Mouse (Mus musculus) forebrain, embryonic 14.5 days (tissue): ENCODE measurements around the gene Npr2. TPM values are rescaled to one million over a fixed set of nuclear protein-coding genes. Genes with fewer than 3 reads are reported as not detected.

Experiments
- ATAC-seq: fragments of 200-750 bp; cut with Nextera tagmentation; 2 replicates; pipeline ENCODE4 v1.8.0; 2017; ENCODE audit warnings: mild to moderate bottlenecking, moderate library complexity
- DNase-seq: peaks from one replicate; pipeline ENCODE4 v3.0.0-alpha.2; 2015; ENCODE audit warnings: low spot score
- H3K27ac ChIP-seq: fragments of 300-500 bp; sonication (generic); 2 replicates; pipeline ENCODE4 v1.5.1; 2014; ENCODE audit warnings: low read depth, mild to moderate bottlenecking, control low read depth, low read length, moderate library complexity
- H3K27me3 ChIP-seq: fragments of 300-500 bp; sonication (generic); replicated peaks from 2 replicates; pipeline ENCODE4 v1.6.1; 2014; ENCODE audit warnings: low read length, control low read depth, mixed read lengths; ENCODE audit not compliant: control insufficient read depth, insufficient read depth
- H3K36me3 ChIP-seq: fragments of 300-500 bp; sonication (generic); 2 replicates; pipeline ENCODE4 v1.6.1; 2014; ENCODE audit warnings: low read length, control low read depth; ENCODE audit not compliant: control insufficient read depth, insufficient read depth
- H3K4me1 ChIP-seq: fragments of 300-500 bp; sonication (generic); 2 replicates; pipeline ENCODE4 v1.6.1; 2014; ENCODE audit warnings: antibody characterized with exemption, low read length, control low read depth; ENCODE audit not compliant: control insufficient read depth, insufficient read depth
- H3K4me2 ChIP-seq: fragments of 300-500 bp; sonication (generic); 2 replicates; pipeline ENCODE4 v1.6.1; 2014; ENCODE audit warnings: mild to moderate bottlenecking, control low read depth, low read length
- H3K4me3 ChIP-seq: fragments of 300-500 bp; sonication (generic); 2 replicates; pipeline ENCODE4 v1.5.1; 2014; ENCODE audit warnings: low read depth, low read length, control low read depth
- H3K9ac ChIP-seq: fragments of 300-500 bp; sonication (generic); 2 replicates; pipeline ENCODE4 v1.6.1; 2014; ENCODE audit warnings: mild to moderate bottlenecking, low read length, control low read depth, moderate library complexity
- H3K9me3 ChIP-seq: fragments of 300-500 bp; sonication (generic); replicated peaks from 2 replicates; pipeline ENCODE4 v1.6.1; 2016; ENCODE audit warnings: low read length, control low read depth, mixed read lengths; ENCODE audit not compliant: control insufficient read depth
- WGBS: fragments of 180-500 bp; shearing (Covaris S2); extraction: QIAGEN DNeasy Blood & Tissue Kit; methylation state at CpG from one replicate; pipeline ENCODE4 v1.1.7; 2014; 5-methylcytosine and 5-hydroxymethylcytosine counted together
- polyA plus RNA-seq: library from polyadenylated mRNA; unstranded; fragments of >200 nt; fragmentation: Nextera tagmentation; extraction: Ambion mirVana; gene quantifications from 2 replicates; pipeline ENCODE4 v1.2.1, GENCODE M21; 2014

The Npr2 gene
- polyA plus RNA-seq, 1 experiment from 2014 or later: 11.2 TPM

DNA sequence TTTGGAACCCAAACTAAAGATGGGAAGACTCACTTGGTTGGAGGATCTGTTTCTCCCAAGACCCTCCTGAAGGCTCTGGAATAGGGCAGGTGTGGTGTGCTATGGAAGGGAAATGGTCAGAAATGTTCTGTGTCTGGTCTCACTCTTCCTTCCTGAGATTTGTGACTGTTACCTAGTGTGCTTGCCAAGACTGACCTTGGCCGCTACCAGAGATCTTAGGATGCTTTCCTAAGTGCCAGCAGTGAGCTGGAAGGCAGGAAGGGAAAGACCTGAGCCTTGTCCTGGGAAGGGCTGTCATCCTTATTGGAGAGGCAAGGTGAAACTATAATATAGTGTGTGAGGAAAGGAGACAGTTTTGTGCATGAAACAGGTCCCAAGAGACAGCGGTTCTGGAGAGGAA, 2.0 kb downstream of the Npr2 start:
- no peak for ATAC-seq
- Histone ChIP-seq H3K4me2 (no peak overlapping the region), H3K9me3 (no peaks in the 10 kb centered on the region), H3K9ac (no peak overlapping the region), H3K4me3 (no peak overlapping the region), H3K27ac (no peak overlapping the region), H3K27me3 (no peaks in the 10 kb centered on the region), H3K4me1 (peaks cover 14% of the 10 kb centered on the region), H3K36me3 (no peaks in the 10 kb centered on the region)
- no peak for DNase-seq
- 95% methylated on average over 2 of the region's 2 CpGs for WGBS

DNA sequence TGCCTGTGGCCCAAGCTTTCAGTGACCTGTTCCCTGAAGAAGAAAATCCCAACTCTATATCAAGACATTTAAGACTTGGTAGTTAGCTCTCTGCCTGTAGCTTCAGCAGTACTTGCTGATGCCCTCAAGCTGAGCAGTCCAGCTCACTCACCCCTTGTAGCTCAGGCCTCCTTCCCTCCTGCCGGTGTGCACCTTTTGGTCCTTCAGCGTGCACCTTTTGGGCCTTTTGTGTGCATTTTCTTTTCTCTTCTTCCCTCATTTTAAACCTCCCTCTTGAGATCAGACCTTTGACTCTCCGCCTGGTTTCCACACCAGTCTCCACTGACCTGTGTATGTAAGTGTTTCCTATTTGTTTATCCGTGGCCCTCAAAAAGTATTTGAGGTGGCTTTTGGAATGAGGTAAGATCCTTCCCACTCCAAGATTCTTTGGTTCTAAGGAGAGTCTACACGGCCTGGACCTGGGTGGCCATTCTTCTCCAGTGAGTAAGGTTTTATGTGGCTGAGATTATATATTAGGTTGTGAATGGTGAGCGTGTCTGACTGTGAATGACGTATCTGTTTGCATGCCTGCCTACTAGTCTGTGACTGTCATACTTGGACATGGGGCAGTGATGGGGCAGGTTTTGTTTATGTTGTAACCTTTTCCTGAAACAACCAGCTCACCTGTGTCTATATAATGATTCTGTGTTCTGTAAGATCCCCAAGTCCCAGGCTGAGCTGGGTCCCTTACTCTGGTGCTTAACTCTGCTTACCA, 3.1 kb downstream of the Npr2 start:
- H3K36me3 ChIP-seq: no peaks in the 10 kb centered on the region
- peaks cover 14% of the 10 kb centered on the region for H3K4me1 ChIP-seq
- H3K9me3 ChIP-seq: no peaks in the 10 kb centered on the region
- H3K27ac ChIP-seq: no peak overlapping the region
- no peak overlapping the region for H3K4me2 ChIP-seq
- H3K4me3 ChIP-seq: no peak overlapping the region
- WGBS: 85% methylated on average over 7 of the region's 7 CpGs
- H3K27me3 ChIP-seq: no peaks in the 10 kb centered on the region
- ATAC-seq (no peak), DNase-seq (no peak)
- H3K9ac ChIP-seq: no peak overlapping the region

DNA sequence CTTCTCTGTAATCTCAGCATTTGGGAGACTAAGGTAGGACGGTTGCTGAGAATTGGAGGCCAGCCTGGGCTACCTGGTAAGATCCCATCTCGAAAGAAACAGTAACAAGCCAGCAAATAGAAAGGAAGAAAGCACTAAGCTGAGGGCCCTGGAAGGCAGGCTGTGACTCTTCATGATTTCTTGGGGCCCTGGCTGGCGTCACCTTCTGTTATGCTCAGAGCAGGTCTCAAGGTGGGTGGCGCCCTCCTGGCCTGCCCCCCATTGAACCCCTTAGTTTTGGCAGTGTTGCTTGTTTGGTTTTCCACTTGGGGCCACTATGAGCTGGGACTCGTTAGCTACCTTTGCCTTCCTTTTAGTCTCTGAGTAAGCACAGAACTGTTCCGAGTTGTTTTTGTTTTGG, 5.0 kb downstream of the Npr2 start:
- Histone ChIP-seq H3K9me3 (no peaks in the 10 kb centered on the region), H3K4me2 (no peak overlapping the region), H3K27me3 (no peaks in the 10 kb centered on the region), H3K4me3 (no peak overlapping the region), H3K9ac (no peak overlapping the region), H3K27ac (no peak overlapping the region), H3K36me3 (no peaks in the 10 kb centered on the region), H3K4me1 (peaks cover 12% of the 10 kb centered on the region)
- no peak for DNase-seq
- 62% methylated on average over 6 of the region's 6 CpGs for WGBS
- ATAC-seq: no peak

DNA sequence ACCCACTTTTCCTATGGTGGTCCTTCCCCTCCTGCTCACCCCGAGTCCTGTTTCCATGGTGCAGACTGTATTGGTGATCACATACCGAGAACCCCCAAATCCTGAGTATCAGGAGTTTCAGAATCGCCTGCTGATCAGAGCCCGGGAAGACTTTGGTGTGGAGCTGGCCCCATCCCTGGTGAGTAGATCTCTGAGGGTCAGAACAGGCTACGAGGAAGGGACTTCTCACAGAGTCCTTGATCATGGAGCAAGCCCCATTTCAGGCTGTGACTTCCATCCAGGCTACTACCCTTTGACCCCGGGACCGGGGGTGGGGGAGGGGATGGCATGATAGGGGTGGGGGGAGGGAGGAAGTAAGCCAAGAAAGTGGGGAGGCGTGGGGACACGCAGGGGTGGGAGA, 8.3 kb downstream of the Npr2 start:
- no peak overlapping the region for H3K4me2 ChIP-seq
- no peak overlapping the region for H3K4me3 ChIP-seq
- H3K9ac ChIP-seq: no peak overlapping the region
- WGBS: 79% methylated on average over 9 of the region's 9 CpGs
- H3K4me1 ChIP-seq: no peaks in the 10 kb centered on the region
- no peak for DNase-seq
- no peaks in the 10 kb centered on the region for H3K9me3 ChIP-seq
- no peak for ATAC-seq
- no peaks in the 10 kb centered on the region for H3K27me3 ChIP-seq
- 0 out of 2 replicates have a peak, but pooled peaks cover 7% of the 10 kb centered on the region for H3K36me3 ChIP-seq
- H3K27ac ChIP-seq: no peak overlapping the region

DNA sequence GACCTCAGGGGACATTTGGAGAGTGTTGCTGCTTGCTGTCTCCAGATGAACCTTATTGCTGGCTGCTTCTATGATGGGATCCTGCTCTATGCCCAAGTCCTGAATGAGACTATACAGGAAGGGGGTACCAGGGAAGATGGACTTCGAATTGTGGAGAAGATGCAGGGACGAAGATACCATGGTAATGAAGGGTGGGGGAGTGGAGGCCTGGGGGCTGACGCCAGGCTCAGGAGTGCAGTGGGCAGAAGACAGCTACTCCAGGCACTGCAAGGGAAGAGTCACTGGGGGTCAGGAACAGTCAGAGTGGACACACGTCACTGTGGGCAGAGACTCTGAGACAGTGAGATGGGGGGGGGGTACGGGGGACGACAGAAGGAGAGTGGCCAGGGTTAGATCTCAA, 8.8 kb downstream of the Npr2 start:
- Histone ChIP-seq H3K4me1 (no peaks in the 10 kb centered on the region), H3K4me3 (no peak overlapping the region), H3K9ac (no peak overlapping the region), H3K9me3 (no peaks in the 10 kb centered on the region), H3K36me3 (0 out of 2 replicates have a peak, but pooled peaks cover 7% of the 10 kb centered on the region), H3K27me3 (no peaks in the 10 kb centered on the region), H3K27ac (no peak overlapping the region), H3K4me2 (no peak overlapping the region)
- DNase-seq (no peak), ATAC-seq (no peak)
- 82% methylated on average over 6 of the region's 6 CpGs for WGBS

DNA sequence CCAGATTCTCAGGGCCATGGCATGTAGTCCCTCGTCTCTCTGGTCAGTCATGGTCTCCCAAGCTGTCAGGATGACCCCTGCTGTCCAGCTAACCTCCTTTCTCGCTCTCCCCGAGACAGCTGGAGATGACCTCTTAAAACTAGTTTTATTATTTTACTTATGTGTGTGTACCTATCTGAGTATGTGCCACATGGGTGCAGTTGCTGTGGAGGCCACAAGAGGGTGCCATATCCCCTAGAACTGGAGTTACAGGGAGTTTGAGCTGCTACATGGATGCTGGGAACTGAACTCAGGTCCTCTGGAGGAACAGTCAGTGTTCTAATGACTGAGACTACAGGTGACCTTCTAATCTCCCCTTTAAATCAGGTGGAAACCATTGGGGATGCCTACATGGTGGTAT, 18.0 kb downstream of the Npr2 start:
- Histone ChIP-seq H3K9ac (no peak overlapping the region), H3K4me2 (no peak overlapping the region), H3K9me3 (0 out of 2 replicates have a peak, but pooled peaks cover 3% of the 10 kb centered on the region), H3K4me1 (0 out of 2 replicates have a peak, but pooled peaks cover 2% of the 10 kb centered on the region), H3K27me3 (no peaks in the 10 kb centered on the region), H3K36me3 (peaks cover 5% of the 10 kb centered on the region; the same call in 1 of the 2 replicates), H3K4me3 (no peak overlapping the region), H3K27ac (no peak overlapping the region)
- WGBS: 89% methylated on average over 3 of the region's 3 CpGs
- DNase-seq (no peak), ATAC-seq (no peak)

DNA sequence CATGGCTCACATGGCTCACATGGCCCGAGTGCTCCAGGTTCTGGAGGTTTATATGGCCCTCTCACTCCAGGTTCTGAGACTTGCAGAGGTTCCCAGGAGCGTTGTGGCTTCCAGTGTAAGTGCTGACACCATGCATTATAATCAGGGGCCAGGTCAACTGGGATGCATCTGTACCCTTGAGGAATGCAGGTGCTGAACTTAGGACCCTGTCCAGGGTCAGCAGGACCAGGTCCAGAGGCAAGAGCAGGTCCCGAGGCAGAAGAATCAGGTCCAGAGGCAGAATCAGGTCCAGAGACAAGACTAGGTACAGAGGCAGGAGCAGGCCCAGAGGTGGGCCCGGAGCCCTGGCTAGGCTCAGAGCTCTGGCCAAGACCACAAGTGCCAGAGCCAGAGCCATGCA, 21.0 kb downstream of the Npr2 start:
- Histone ChIP-seq H3K4me1 (peaks cover 6% of the 10 kb centered on the region), H3K9me3 (0 out of 2 replicates have a peak, but pooled peaks cover 3% of the 10 kb centered on the region), H3K4me3 (peak overlapping the region; percentile 17; the same call in 1 of the 2 replicates), H3K27me3 (no peaks in the 10 kb centered on the region), H3K27ac (no peak overlapping the region), H3K9ac (0 out of 2 replicates have a peak overlapping the region, but pooled peaks have one; percentile 17), H3K36me3 (peaks cover 5% of the 10 kb centered on the region; the same call in 1 of the 2 replicates), H3K4me2 (peak overlapping the region; percentile 41; the same call in 1 of the 2 replicates)
- DNase-seq (no peak), ATAC-seq (no peak)
- 91% methylated on average over 4 of the region's 4 CpGs for WGBS

DNA sequence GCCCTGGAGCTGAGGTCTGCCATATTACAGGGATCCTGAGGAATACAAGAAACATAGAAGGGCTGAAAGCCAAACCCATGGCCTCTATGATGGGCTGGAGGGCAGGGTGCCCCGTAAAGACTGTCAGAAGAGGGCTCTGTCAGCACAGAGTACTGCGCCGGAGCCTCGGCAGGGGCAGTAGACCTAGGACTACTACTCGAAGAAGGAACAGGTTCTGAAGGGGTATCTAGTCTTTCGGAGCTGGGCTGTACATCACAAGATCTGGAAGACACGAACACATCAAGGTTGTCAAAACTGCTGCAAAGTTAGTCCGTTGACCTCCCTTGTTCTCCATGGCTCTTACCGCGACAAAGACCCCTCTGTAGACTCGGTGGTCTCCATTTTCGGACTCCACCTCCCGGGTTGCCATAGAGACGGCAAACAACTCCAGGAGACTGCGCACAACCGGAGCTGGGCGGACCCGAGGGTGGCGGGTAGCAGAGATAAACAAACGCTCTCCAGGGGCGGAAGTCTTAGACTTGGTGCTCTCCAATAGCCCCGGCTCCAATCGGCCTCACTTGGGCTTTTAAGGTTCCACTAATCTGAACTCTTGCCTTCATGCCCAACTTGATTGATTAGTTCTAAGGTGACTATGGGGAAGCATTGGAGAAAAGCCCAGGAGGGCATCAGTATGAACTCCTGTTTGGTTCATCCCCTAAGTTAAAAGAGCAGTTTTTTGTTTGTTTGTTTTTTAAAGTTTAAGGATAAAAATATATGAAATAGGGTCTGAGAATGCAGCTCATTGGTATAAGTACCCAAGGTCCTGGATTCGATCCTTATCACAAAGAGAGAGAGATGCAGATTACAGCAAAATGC, 21.7 kb downstream of the Npr2 start, which contains the start of gene Spag8:
TSS of gene Spag8 (minus strand) at position 434 of the 855 bp plus-strand sequence.
- Histone ChIP-seq H3K27ac (no peak within 1 kb of the TSS), H3K36me3 (peaks cover 5% of the 10 kb centered on the region; the same call in 1 of the 2 replicates), H3K9ac (0 out of 2 replicates have a peak within 1 kb of the TSS, but pooled peaks have one; percentile 17), H3K4me3 (peak within 1 kb of the TSS; percentile 17), H3K27me3 (no peaks in the 10 kb centered on the region), H3K9me3 (0 out of 2 replicates have a peak, but pooled peaks cover 3% of the 10 kb centered on the region), H3K4me1 (peaks cover 6% of the 10 kb centered on the region), H3K4me2 (peak within 1 kb of the TSS; percentile 41)
- ATAC-seq: no peak
- DNase-seq: peak; percentile 58
- WGBS: 11% methylated on average over 24 of the region's 24 CpGs
